Mouse (Mus musculus) MEL (cell line): ENCODE data around the gene Prickle1. TPM values are rescaled to one million over a fixed set of nuclear protein-coding genes. Genes with fewer than 3 reads are reported as not detected.

Experiments used
- DNase-seq: peaks from one replicate; pipeline ENCODE4 v3.0.0; 2011; ENCODE audit warnings: low read depth, low spot score
- H3K27ac ChIP-seq: 2 replicates; pipeline ENCODE4 v1.5.1; 2012; ENCODE audit warnings: low read depth, mild to moderate bottlenecking, control low read depth, low read length, moderate library complexity; ENCODE audit not compliant: control insufficient read depth
- H3K27me3 ChIP-seq, 2 experiments: fragments of 150-350 bp in 1 of 2; sonication (generic) in 1 of 2; 2 replicates each; pipeline ENCODE4 v1.6.1; 2012; ENCODE audit warnings: low read length in 2 of 2, mild to moderate bottlenecking in 2 of 2, improper control_type of control experiment in 1 of 2, moderate library complexity in 1 of 2; ENCODE audit not compliant: insufficient read depth in 2 of 2, control insufficient read depth in 1 of 2
- H3K36me3 ChIP-seq, 2 experiments: 2 replicates each; pipeline ENCODE4 v1.6.1; 2012 to 2014; ENCODE audit warnings: low read length in 2 of 2, improper control_type of control experiment in 1 of 2, inconsistent platforms in 1 of 2, mild to moderate bottlenecking in 1 of 2; ENCODE audit not compliant: insufficient read depth in 2 of 2, control insufficient read depth in 1 of 2
- H3K4me1 ChIP-seq, 2 experiments: fragments of 150-350 bp in 1 of 2; sonication (generic) in 1 of 2; 2 replicates each; pipeline ENCODE4 v1.6.1; 2012; ENCODE audit warnings: low read length in 2 of 2, improper control_type of control experiment in 1 of 2, mild to moderate bottlenecking in 1 of 2; ENCODE audit not compliant: insufficient read depth in 2 of 2, control insufficient read depth in 1 of 2
- H3K4me3 ChIP-seq, 2 experiments: fragments of 150-350 bp in 1 of 2; sonication (generic) in 1 of 2; 2 replicates each; pipeline ENCODE4 v1.5.1; 2012; ENCODE audit warnings: low read depth in 2 of 2, low read length in 2 of 2, mild to moderate bottlenecking in 2 of 2, moderate library complexity in 2 of 2, control low read depth in 1 of 2, improper control_type of control experiment in 1 of 2; ENCODE audit not compliant: control insufficient read depth in 1 of 2, insufficient read depth in 1 of 2
- H3K79me2 ChIP-seq: 2 replicates; pipeline ENCODE4 v1.6.1; 2012; ENCODE audit warnings: mild to moderate bottlenecking, low read length, moderate library complexity; ENCODE audit not compliant: control insufficient read depth, poor library complexity, insufficient read depth
- H3K9ac ChIP-seq: 2 replicates; pipeline ENCODE4 v1.6.1; 2012; ENCODE audit warnings: low read depth, mild to moderate bottlenecking, control low read depth, low read length, moderate library complexity; ENCODE audit not compliant: control insufficient read depth, poor library complexity, severe bottlenecking
- H3K9me3 ChIP-seq: fragments of 150-350 bp; sonication (generic); replicated peaks from 2 replicates; pipeline ENCODE4 v1.6.1; 2012; ENCODE audit warnings: mild to moderate bottlenecking, low read length, improper control_type of control experiment, moderate library complexity; ENCODE audit not compliant: insufficient read depth
- BHLHE40 ChIP-seq: IDR thresholded peaks from 2 replicates; pipeline ENCODE4 v1.6.1; 2012; ENCODE audit warnings: low read depth, mild to moderate bottlenecking, inconsistent platforms, low read length, improper control_type of control experiment, borderline replicate concordance
- CHD1 ChIP-seq: IDR thresholded peaks from 2 replicates; pipeline ENCODE4 v1.6.1; 2012; ENCODE audit warnings: low read depth, mild to moderate bottlenecking, inconsistent platforms, low read length, improper control_type of control experiment
- E2F4 ChIP-seq: IDR thresholded peaks from 2 replicates; pipeline ENCODE4 v1.6.1; 2011; ENCODE audit warnings: low read depth, low read length, improper control_type of control experiment, borderline replicate concordance
- ETS1 ChIP-seq: IDR thresholded peaks from 2 replicates; pipeline ENCODE4 v1.6.1; 2012; ENCODE audit warnings: low read depth, mild to moderate bottlenecking, inconsistent platforms, low read length, improper control_type of control experiment, moderate library complexity
- GABPA ChIP-seq: IDR thresholded peaks from 2 replicates; pipeline ENCODE4 v1.6.1; 2012; ENCODE audit warnings: low read depth, mild to moderate bottlenecking, inconsistent platforms, low read length, improper control_type of control experiment, moderate library complexity
- GATA1 ChIP-seq: IDR thresholded peaks from 2 replicates; pipeline ENCODE4 v1.6.1; 2011; ENCODE audit warnings: low read depth, low read length, improper control_type of control experiment
- JUND ChIP-seq: IDR thresholded peaks from 2 replicates; pipeline ENCODE4 v1.6.1; 2011; ENCODE audit warnings: low read depth, mild to moderate bottlenecking, improper control_type of control experiment, low read length
- MEF2A ChIP-seq: IDR thresholded peaks from 2 replicates; pipeline ENCODE4 v1.6.1; 2014; ENCODE audit warnings: low read depth, mild to moderate bottlenecking, inconsistent platforms, low read length, improper control_type of control experiment; ENCODE audit not compliant: poor library complexity, insufficient replicate concordance, severe bottlenecking; ENCODE audit errors: extremely low read depth
- MYB ChIP-seq: IDR thresholded peaks from 2 replicates; pipeline ENCODE4 v1.6.1; 2011; ENCODE audit warnings: mild to moderate bottlenecking, low read depth, low read length, improper control_type of control experiment
- RCOR1 ChIP-seq: IDR thresholded peaks from 2 replicates; pipeline ENCODE4 v1.6.1; 2012; ENCODE audit warnings: low read depth, mild to moderate bottlenecking, inconsistent platforms, low read length, improper control_type of control experiment
- USF1 ChIP-seq: IDR thresholded peaks from 2 replicates; pipeline ENCODE4 v1.6.1; 2014; ENCODE audit warnings: low read depth, mild to moderate bottlenecking, inconsistent platforms, low read length, improper control_type of control experiment, moderate library complexity
- ZKSCAN1 ChIP-seq: IDR thresholded peaks from 2 replicates; pipeline ENCODE4 v1.6.1; 2012; ENCODE audit warnings: low read depth, mild to moderate bottlenecking, inconsistent platforms, low read length, improper control_type of control experiment, moderate library complexity
- polyA plus RNA-seq, 2 experiments: library from polyadenylated mRNA; stranded (reverse) in 1 of 2; unstranded in 1 of 2; fragments of >175 nt in 1 of 2; fragments of >200 nt in 1 of 2; gene quantifications; 2 replicates each; pipeline versions ENCODE4 v1.2.1 to v1.2.4; 2012; ENCODE audit warnings: low replicate concordance in 2 of 2, low read depth in 1 of 2; ENCODE audit not compliant: insufficient read length in 2 of 2, insufficient read depth in 1 of 2, missing spikeins in 1 of 2
- total RNA-seq: library from RNA; depleted of rRNA; stranded (reverse); fragments of 300-350 nt; gene quantifications from 2 replicates; pipeline ENCODE4 v1.2.3, GENCODE M21; 2012

The Prickle1 gene
- total and polyA plus RNA-seq, 3 experiments, result 0.08 TPM; not detected in 2

GRCm38 (mm10) chr15:93489597-93489996, 106.1 kb downstream of the Prickle1 start:
- Histone ChIP-seq H3K4me3 (no peak overlapping the region), H3K9me3 (no peaks in the 10 kb centered on the region), H3K36me3 (peaks cover 0 to 6% of the 10 kb centered on the region in 2 experiments; a peak in 2 of 4 replicates), H3K27me3 (no peaks in the 10 kb centered on the region), H3K4me1 (no peaks in the 10 kb centered on the region), H3K27ac (no peak overlapping the region), H3K79me2 (no peaks in the 10 kb centered on the region)
- TF ChIP-seq GABPA (no peak), USF1 (peak; percentile 41; the same call in 1 of the 2 replicates), JUND (no peak)
- TF ChIP-seq, all 39 proteins: peak for 1
- no peak for DNase-seq
- H3K9ac ChIP-seq, result no peak overlapping the region

- Histone ChIP-seq H3K79me2 (no peaks in the 10 kb centered on the region), H3K9me3 (no peaks in the 10 kb centered on the region), H3K27me3 (no peaks in the 10 kb centered on the region), H3K4me3 (no peak overlapping the region), H3K4me1 (no peaks in the 10 kb centered on the region), H3K9ac (no peak overlapping the region), H3K36me3 (peaks cover 0 to 11% of the 10 kb centered on the region in 2 experiments; a peak in 2 of 4 replicates), H3K27ac (no peak overlapping the region)
- DNase-seq, result no peak
- TF ChIP-seq E2F4 (no peak), RCOR1 (no peak), ETS1 (no peak), GABPA (no peak), BHLHE40 (no peak), MEF2A (no peak), MYB (no peak), ZKSCAN1 (no peak)
Observed at GRCm38 (mm10) chr15:93486066-93486465, 109.6 kb downstream of the Prickle1 start.

GRCm38 (mm10) chr15:93485252-93485651, 110.4 kb downstream of the Prickle1 start:
- DNase-seq, result no peak
- Histone ChIP-seq H3K27me3 (no peaks in the 10 kb centered on the region), H3K27ac (no peak overlapping the region), H3K36me3 (peaks cover 0 to 12% of the 10 kb centered on the region in 2 experiments; a peak in 2 of 4 replicates), H3K4me1 (no peaks in the 10 kb centered on the region), H3K4me3 (no peak overlapping the region), H3K79me2 (no peaks in the 10 kb centered on the region), H3K9me3 (no peaks in the 10 kb centered on the region), H3K9ac (no peak overlapping the region)
- TF ChIP-seq CHD1 (no peak), GATA1 (no peak), BHLHE40 (no peak)
